ENCODE assay signal across 18 mouse cellular contexts in genomic region chrX:70328530-70329143, GRCm38 (mm10). TPM values are rescaled to one million over a fixed set of nuclear protein-coding genes. Genes with fewer than 3 reads are reported as not detected.
A peak's percentile ranks its signal among the peaks of the same experiment; 100 is the strongest.
DNase-seq lines count a peak whose midpoint lies in the region; ATAC-seq and TF ChIP-seq lines count a peak whose summit lies in the region.
"Had no signal": no experiment of that assay in that cellular context is flagged by ENCODE, and none has a peak within 500 bp of the region (broad histone marks: within the 10 kb centered on the region; RNA-seq: fewer than 3 reads in every experiment).

No protein-coding gene starts in this region.

- H3K4me3 ChIP-seq in forebrain, embryonic 13.5 days: no peak overlapping the region
- H3K4me3 ChIP-seq in forebrain, embryonic 12.5 days (replicated peaks): no peak overlapping the region
- H3K4me3 ChIP-seq in layer of hippocampus, adult 2 months: no peak overlapping the region
- H3K4me3 ChIP-seq in limb, embryonic 10.5 days: no peak overlapping the region
- H3K4me3 ChIP-seq: limb, embryonic 13.5 days; neural tube, embryonic 13.5 days had no signal

- 36% methylated on average over 2 of the region's 2 CpGs for WGBS in forebrain, embryonic 13.5 days
- WGBS in forebrain, embryonic 12.5 days: 53% methylated on average over 2 of the region's 2 CpGs
- WGBS in limb, embryonic 10.5 days: 89% methylated on average over 2 of the region's 2 CpGs

- no peaks in the 10 kb centered on the region for H3K36me3 ChIP-seq in forebrain, embryonic 13.5 days (ENCODE audit: poor library complexity, severe bottlenecking)
- no peaks in the 10 kb centered on the region for H3K36me3 ChIP-seq in forebrain, embryonic 12.5 days (replicated peaks)
- no peaks in the 10 kb centered on the region for H3K36me3 ChIP-seq in limb, embryonic 10.5 days
- H3K36me3 ChIP-seq: limb, embryonic 13.5 days; neural tube, embryonic 13.5 days had no signal

- peaks cover 3% of the 10 kb centered on the region for H3K4me1 ChIP-seq in forebrain, embryonic 13.5 days
- no peaks in the 10 kb centered on the region for H3K4me1 ChIP-seq in forebrain, embryonic 12.5 days
- peaks cover 6% of the 10 kb centered on the region; the same call in 1 of the 2 replicates for H3K4me1 ChIP-seq in limb, embryonic 10.5 days
- H3K4me1 ChIP-seq: limb, embryonic 13.5 days; neural tube, embryonic 13.5 days had no signal

- DNase-seq in layer of hippocampus, adult 2 months (ENCODE audit: low spot score in 2 of 2): no peak
- no peak for DNase-seq in layer of hippocampus, postnatal 36 days
- peak; percentile 71 for DNase-seq in brain, adult 2 months (ENCODE audit: low read depth, low spot score)
- DNase-seq in limb, embryonic 10.5 days (ENCODE audit: low spot score): no peak
- DNase-seq in adrenal gland, adult 8-10 months: no peak
- no peak for DNase-seq in thymus, postnatal 10 days (ENCODE audit: low spot score in 2 of 2)
- DNase-seq: cerebellum, adult 8-10 months; lung, adult 18-20 months; lung, postnatal 4 days had no signal

- no peak for TF ChIP-seq CTCF in layer of hippocampus, adult 2 months (conservative IDR thresholded peaks at IDR 0.05)

- H3K4me2 ChIP-seq in forebrain, embryonic 13.5 days: no peak overlapping the region
- H3K4me2 ChIP-seq in forebrain, embryonic 12.5 days: no peak overlapping the region
- H3K4me2 ChIP-seq: heart, embryonic 11.5 days; limb, embryonic 13.5 days; neural tube, embryonic 13.5 days had no signal

- H3K9me3 ChIP-seq in forebrain, embryonic 13.5 days (replicated peaks): no peaks in the 10 kb centered on the region
- no peaks in the 10 kb centered on the region for H3K9me3 ChIP-seq in forebrain, embryonic 12.5 days
- H3K9me3 ChIP-seq in limb, embryonic 10.5 days (replicated peaks): no peaks in the 10 kb centered on the region
- H3K9me3 ChIP-seq: limb, embryonic 13.5 days; neural tube, embryonic 13.5 days had no signal

- ATAC-seq in forebrain, embryonic 13.5 days: peak; percentile 73
- ATAC-seq in forebrain, embryonic 12.5 days (ENCODE audit: low FRiP score): no peak
- ATAC-seq: intestine, embryonic 16.5 days; Patski had no signal

- no peak overlapping the region for H3K9ac ChIP-seq in forebrain, embryonic 13.5 days
- H3K9ac ChIP-seq in forebrain, embryonic 12.5 days: no peak overlapping the region
- H3K9ac ChIP-seq: limb, embryonic 13.5 days; neural tube, embryonic 13.5 days had no signal

- no peak overlapping the region for H3K27ac ChIP-seq in forebrain, embryonic 13.5 days
- H3K27ac ChIP-seq in forebrain, embryonic 12.5 days: no peak overlapping the region
- peak overlapping the region; percentile 61 for H3K27ac ChIP-seq in layer of hippocampus, adult 2 months
- peak overlapping the region; percentile 42; the same call in 1 of the 2 replicates for H3K27ac ChIP-seq in limb, embryonic 10.5 days
- H3K27ac ChIP-seq: kidney, postnatal 0 days; limb, embryonic 13.5 days; neural tube, embryonic 13.5 days; stomach, postnatal 0 days had no signal

- no peaks in the 10 kb centered on the region for H3K27me3 ChIP-seq in forebrain, embryonic 13.5 days
- no peaks in the 10 kb centered on the region for H3K27me3 ChIP-seq in forebrain, embryonic 12.5 days
- no peaks in the 10 kb centered on the region for H3K27me3 ChIP-seq in limb, embryonic 10.5 days (ENCODE audit: low read depth, poor library complexity, severe bottlenecking)
- H3K27me3 ChIP-seq: limb, embryonic 13.5 days; neural tube, embryonic 13.5 days; Patski had no signal

RNA-seq across cellular contexts. Expression of gene Ids, which starts 36.2 kb away (rescaled TPM):
- polyA plus RNA-seq in forebrain, embryonic 13.5 days (2015; fragmentation: Nextera tagmentation; extraction: Ambion mirVana): 10.1 and 10.3 TPM in 2 replicates
- polyA plus RNA-seq in forebrain, embryonic 12.5 days (2016; fragmentation: Nextera tagmentation; extraction: Ambion mirVana): 5.4 and 5.5 TPM in 2 replicates
- total RNA-seq in layer of hippocampus, adult 2 months (2021): 100 to 1,000 TPM; 286 to 303 TPM
- 100 to 1,000 TPM; 294 to 309 TPM for total RNA-seq in layer of hippocampus, postnatal 36 days (2021)
- polyA plus RNA-seq in limb, embryonic 10.5 days (2016; fragmentation: Nextera tagmentation; extraction: Ambion mirVana): 1.1 and 1.7 TPM in 2 replicates
- total RNA-seq in adrenal gland, adult 8-10 months (2022): 10 to 100 TPM; 35.0 to 57.8 (median 49.0) TPM

RNA-seq across cellular contexts. Expression of gene 1110012L19Rik, which starts 57.0 kb away (rescaled TPM):
- polyA plus RNA-seq in forebrain, embryonic 13.5 days (2015; fragmentation: Nextera tagmentation; extraction: Ambion mirVana): 33.2 and 35.5 TPM in 2 replicates
- polyA plus RNA-seq in forebrain, embryonic 12.5 days (2016; fragmentation: Nextera tagmentation; extraction: Ambion mirVana): 27.0 and 30.7 TPM in 2 replicates
- 10 to 100 TPM; 14.3 to 16.5 TPM for total RNA-seq in layer of hippocampus, adult 2 months (2021)
- total RNA-seq in layer of hippocampus, postnatal 36 days (2021): 10 to 100 TPM; 14.9 to 16.1 TPM
- polyA plus RNA-seq in limb, embryonic 10.5 days (2016; fragmentation: Nextera tagmentation; extraction: Ambion mirVana): 24.4 and 27.5 TPM in 2 replicates
- 10 to 100 TPM; 16.0 to 21.0 (median 19.9) TPM for total RNA-seq in adrenal gland, adult 8-10 months (2022)

Comparison
In these comparisons a context has a peak if more than half of its experiments do, and no peak if none do; other contexts are left out.
1. H3K27ac ChIP-seq: peak in layer of hippocampus, adult 2 months (single experiment) and limb, embryonic 10.5 days (single experiment); none in forebrain, embryonic 13.5 days (single experiment) and forebrain, embryonic 12.5 days (single experiment).
2. RNA of gene Ids, which starts 36.2 kb away (total RNA-seq): 294 to 309 TPM in layer of hippocampus, postnatal 36 days and 286 to 303 TPM in layer of hippocampus, adult 2 months; 35.0 to 57.8 TPM in adrenal gland, adult 8-10 months; every median in the first group is over 4 times any median in the second.